Mouse (Mus musculus) limb, embryonic 10.5 days (tissue): ENCODE measurements around the gene Vegfb. TPM values are rescaled to one million over a fixed set of nuclear protein-coding genes. Genes with fewer than 3 reads are reported as not detected.
A peak's percentile ranks its signal among the peaks of the same experiment; 100 is the strongest.

ENCODE experiments used
- DNase-seq: peaks from one replicate; pipeline ENCODE4 v3.0.0-alpha.2; 2017; ENCODE audit warnings: low spot score
- H3K27ac ChIP-seq: fragments of 300-500 bp; sonication (generic); 2 replicates; pipeline ENCODE4 v1.5.1; 2016; ENCODE audit warnings: mild to moderate bottlenecking
- H3K27me3 ChIP-seq: fragments of 300-500 bp; sonication (generic); 2 replicates; pipeline ENCODE4 v1.6.1; 2016; ENCODE audit warnings: low read depth, mild to moderate bottlenecking; ENCODE audit not compliant: poor library complexity, severe bottlenecking
- H3K36me3 ChIP-seq: fragments of 300-500 bp; sonication (generic); 2 replicates; pipeline ENCODE4 v1.6.1; 2016; ENCODE audit warnings: mild to moderate bottlenecking, moderate library complexity
- H3K4me1 ChIP-seq: fragments of 300-500 bp; sonication (generic); 2 replicates; pipeline ENCODE4 v1.6.1; 2016
- H3K4me3 ChIP-seq: fragments of 300-500 bp; sonication (generic); 2 replicates; pipeline ENCODE4 v1.5.1; 2016; ENCODE audit warnings: mild to moderate bottlenecking, moderate library complexity
- H3K9me3 ChIP-seq: fragments of 300-500 bp; sonication (generic); replicated peaks from 2 replicates; pipeline ENCODE4 v1.6.1; 2016; ENCODE audit warnings: mild to moderate bottlenecking
- WGBS: fragments of 180-500 bp; shearing (Covaris S2); methylation state at CpG from one replicate; pipeline ENCODE4 v1.1.7; 2016; 5-methylcytosine and 5-hydroxymethylcytosine counted together
- polyA plus RNA-seq: library from polyadenylated mRNA; unstranded; fragments of >200 nt; fragmentation: Nextera tagmentation; extraction: Ambion mirVana; gene quantifications from 2 replicates; pipeline ENCODE4 v1.2.1, GENCODE M21; 2016

The Vegfb gene
- 41.1 and 41.7 TPM in 2 replicates for polyA plus RNA-seq

DNA sequence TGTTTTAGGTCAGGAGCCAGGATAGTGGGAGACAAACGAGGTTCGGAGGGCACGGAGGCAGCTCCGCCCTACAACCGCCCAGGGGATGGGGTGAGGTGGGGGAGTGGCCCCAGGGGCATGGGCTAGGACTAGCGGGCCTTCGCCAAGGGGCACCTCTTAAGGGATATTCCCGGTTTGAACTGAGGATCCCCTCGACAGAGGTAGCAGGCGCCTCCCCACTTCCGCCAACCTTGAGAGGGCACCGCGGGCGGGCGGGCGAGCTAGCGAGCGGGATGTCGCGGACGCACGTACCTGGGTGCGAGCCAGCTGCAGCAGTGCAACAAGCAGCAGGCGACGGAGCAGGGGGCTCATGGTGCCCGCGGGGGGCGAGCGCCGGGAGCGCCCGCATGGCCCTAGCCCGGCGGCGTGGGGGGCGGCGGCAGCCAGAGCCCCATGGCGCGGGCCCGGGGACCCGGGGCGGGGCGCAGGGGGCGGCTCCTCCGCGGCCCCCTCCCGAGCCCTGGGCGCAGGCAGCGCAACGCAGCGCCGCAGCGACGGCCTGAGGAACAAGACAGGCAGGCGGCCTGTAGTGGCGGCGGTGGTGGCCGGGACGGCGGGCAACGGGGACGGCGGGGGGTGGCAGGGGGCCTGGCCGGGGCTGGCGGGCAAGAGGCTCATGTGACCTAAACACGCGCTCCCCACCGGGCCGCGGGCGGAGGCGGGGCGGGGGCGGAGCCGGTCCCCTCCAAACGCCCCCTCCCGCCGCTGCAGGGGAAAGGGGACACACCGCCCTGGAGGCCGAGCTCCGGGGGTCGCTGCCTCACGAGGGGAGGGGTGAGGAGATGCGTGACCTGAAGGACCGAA, at the start of gene Vegfb:
Gene Vegfb (minus strand): TSS at position 591 of the 843 bp plus-strand sequence.
- peak; percentile 82 for DNase-seq
- under 1% methylated on average over 82 of the region's 85 CpGs for WGBS
- H3K4me3 ChIP-seq: peak within 1 kb of the TSS; percentile 96

GRCm38 (mm10) chr19:7034006-7034405, 46.6 kb upstream of the Vegfb start:
- 92% methylated on average over 5 of the region's 5 CpGs for WGBS
- Histone ChIP-seq H3K4me1 (peaks cover 8% of the 10 kb centered on the region), H3K27ac (no peak overlapping the region), H3K36me3 (peaks cover 96% of the 10 kb centered on the region), H3K27me3 (no peaks in the 10 kb centered on the region), H3K4me3 (no peak overlapping the region), H3K9me3 (no peaks in the 10 kb centered on the region)
- DNase-seq: no peak

More for the DNA sequence above, at the start of gene Vegfb:
- Histone ChIP-seq H3K36me3 (peaks cover 37% of the 10 kb centered on the region), H3K27ac (peak within 1 kb of the TSS; percentile 98), H3K27me3 (no peaks in the 10 kb centered on the region), H3K4me1 (peaks cover 40% of the 10 kb centered on the region), H3K9me3 (no peaks in the 10 kb centered on the region)

- Histone ChIP-seq H3K4me3 (no peak overlapping the region), H3K27me3 (no peaks in the 10 kb centered on the region), H3K9me3 (no peaks in the 10 kb centered on the region), H3K36me3 (peaks cover 99% of the 10 kb centered on the region), H3K27ac (no peak overlapping the region), H3K4me1 (no peaks in the 10 kb centered on the region)
- WGBS: 94% methylated on average over 5 of the region's 5 CpGs
- no peak for DNase-seq
Observed at GRCm38 (mm10) chr19:7029531-7029930, 42.1 kb upstream of the Vegfb start.

GRCm38 (mm10) chr19:7020224-7020641, 32.8 kb upstream of the Vegfb start:
- Histone ChIP-seq H3K27me3 (no peaks in the 10 kb centered on the region), H3K4me3 (no peak overlapping the region), H3K9me3 (no peaks in the 10 kb centered on the region), H3K4me1 (no peaks in the 10 kb centered on the region), H3K36me3 (peaks cover 92% of the 10 kb centered on the region), H3K27ac (no peak overlapping the region)
- DNase-seq: peak; percentile 50
- WGBS: 62% methylated on average over 3 of the region's 3 CpGs

- H3K4me1 ChIP-seq: no peaks in the 10 kb centered on the region
- no peak within 1 kb of the TSS for H3K27ac ChIP-seq
- no peaks in the 10 kb centered on the region for H3K27me3 ChIP-seq
- H3K4me3 ChIP-seq: no peak within 1 kb of the TSS
- WGBS: 84% methylated on average over 5 of the region's 5 CpGs
- H3K36me3 ChIP-seq: peaks cover 88% of the 10 kb centered on the region
- no peaks in the 10 kb centered on the region for H3K9me3 ChIP-seq
- no peak for DNase-seq
Observed at GRCm38 (mm10) chr19:7019191-7019590, 31.7 kb upstream of the Vegfb start, which contains the start of gene Fermt3. TSS of gene Fermt3 (minus strand) at chr19:7019469.

- WGBS: 94% methylated on average over 11 of the region's 11 CpGs
- Histone ChIP-seq H3K36me3 (peaks cover 88% of the 10 kb centered on the region), H3K4me3 (no peak overlapping the region), H3K4me1 (no peaks in the 10 kb centered on the region), H3K27ac (no peak overlapping the region), H3K9me3 (no peaks in the 10 kb centered on the region), H3K27me3 (no peaks in the 10 kb centered on the region)
- DNase-seq: no peak
Observed at GRCm38 (mm10) chr19:7018546-7018945, 31.1 kb upstream of the Vegfb start.

DNA sequence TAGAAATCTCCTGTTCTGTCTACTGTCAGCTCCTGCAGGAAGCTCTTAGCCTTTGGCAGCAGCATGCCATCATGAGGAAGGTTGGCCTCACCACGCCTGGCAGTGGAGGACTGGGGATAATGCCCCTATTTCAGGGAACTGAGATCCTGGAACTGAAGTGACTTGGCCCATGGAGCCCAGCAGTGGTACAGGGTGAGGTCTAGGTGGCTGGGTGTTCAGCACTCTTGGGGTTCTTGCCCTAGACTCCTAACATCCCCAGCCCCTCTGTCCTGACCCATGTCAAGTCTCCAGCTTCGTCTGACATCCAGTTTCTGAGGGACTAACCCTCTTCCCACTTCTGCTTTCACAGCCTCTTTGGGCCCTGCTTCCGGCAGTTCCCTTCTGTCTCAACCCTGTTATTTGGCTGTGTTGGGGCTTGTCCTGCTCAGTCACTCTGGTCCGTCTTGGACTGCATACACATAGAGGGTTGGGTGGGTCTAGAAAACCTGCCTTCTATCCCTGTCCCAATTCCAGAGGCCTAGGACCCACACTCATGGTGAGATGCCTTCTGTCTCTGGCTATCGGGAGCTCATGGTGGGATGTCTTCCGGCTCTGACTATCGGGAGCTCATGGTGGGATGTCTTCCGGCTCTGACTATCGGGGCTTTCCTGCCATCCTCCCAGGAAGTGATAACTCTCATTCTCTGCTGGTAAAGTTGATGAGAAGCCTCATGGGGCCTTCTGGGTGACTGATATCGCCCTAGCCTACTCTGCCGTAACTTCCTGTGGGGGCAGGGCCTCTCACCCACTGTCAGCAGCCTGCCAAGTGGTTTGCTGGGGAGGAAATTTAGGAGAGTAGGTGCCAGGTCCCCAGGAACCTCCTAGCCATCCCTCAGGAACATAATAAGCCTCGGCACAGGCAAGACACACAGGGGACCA, 30.3 kb upstream of the Vegfb start:
- Histone ChIP-seq H3K36me3 (peaks cover 84% of the 10 kb centered on the region), H3K4me3 (no peak overlapping the region; the same call in 1 of the 2 replicates), H3K27ac (0 out of 2 replicates have a peak overlapping the region, but pooled peaks have one; percentile 27), H3K27me3 (no peaks in the 10 kb centered on the region), H3K9me3 (no peaks in the 10 kb centered on the region), H3K4me1 (no peaks in the 10 kb centered on the region)
- no peak for DNase-seq
- WGBS: 77% methylated on average over 12 of the region's 12 CpGs

- Histone ChIP-seq H3K36me3 (peaks cover 58% of the 10 kb centered on the region), H3K4me1 (no peaks in the 10 kb centered on the region), H3K27ac (no peak overlapping the region), H3K27me3 (no peaks in the 10 kb centered on the region), H3K4me3 (no peak overlapping the region), H3K9me3 (no peaks in the 10 kb centered on the region)
- 90% methylated on average over 20 of the region's 20 CpGs for WGBS
- no peak for DNase-seq
Observed at GRCm38 (mm10) chr19:7014481-7015135, 27.2 kb upstream of the Vegfb start.

- 88% methylated on average over 9 of the region's 9 CpGs for WGBS
- H3K9me3 ChIP-seq: no peaks in the 10 kb centered on the region
- DNase-seq: no peak
Observed at GRCm38 (mm10) chr19:7013984-7014383, 26.5 kb upstream of the Vegfb start.

GRCm38 (mm10) chr19:7012426-7012825, 25.0 kb upstream of the Vegfb start:
- no peak for DNase-seq
- H3K4me1 ChIP-seq: no peaks in the 10 kb centered on the region
- H3K9me3 ChIP-seq: no peaks in the 10 kb centered on the region
- H3K36me3 ChIP-seq: peaks cover 36% of the 10 kb centered on the region
- H3K27ac ChIP-seq: no peak overlapping the region
- no peaks in the 10 kb centered on the region for H3K27me3 ChIP-seq
- 88% methylated on average over 4 of the region's 4 CpGs for WGBS
- no peak overlapping the region for H3K4me3 ChIP-seq

More at GRCm38 (mm10) chr19:7013984-7014383, 26.5 kb upstream of the Vegfb start:
- no peaks in the 10 kb centered on the region for H3K4me1 ChIP-seq
- H3K36me3 ChIP-seq: peaks cover 52% of the 10 kb centered on the region
- no peak overlapping the region for H3K27ac ChIP-seq
- no peak overlapping the region for H3K4me3 ChIP-seq
- H3K27me3 ChIP-seq: no peaks in the 10 kb centered on the region

GRCm38 (mm10) chr19:7006892-7007593, 19.6 kb upstream of the Vegfb start:
- Histone ChIP-seq H3K27me3 (no peaks in the 10 kb centered on the region), H3K9me3 (no peaks in the 10 kb centered on the region), H3K4me1 (no peaks in the 10 kb centered on the region), H3K4me3 (no peak overlapping the region), H3K27ac (no peak overlapping the region), H3K36me3 (0 out of 2 replicates have a peak, but pooled peaks cover 16% of the 10 kb centered on the region)
- no peak for DNase-seq
- WGBS: 87% methylated on average over 9 of the region's 9 CpGs
